Mouse (Mus musculus) stomach, postnatal 0 days (tissue): ENCODE data around the gene Unkl.

Source experiments
- CTCF ChIP-seq: IDR thresholded peaks from 2 replicates; pipeline ENCODE4 v1.5.1; 2016; ENCODE audit warnings: antibody characterized with exemption, low read depth, mild to moderate bottlenecking, moderate library complexity
- EP300 ChIP-seq: optimal IDR thresholded peaks from 2 replicates; pipeline ENCODE3; 2016; ENCODE audit warnings: antibody characterized with exemption

DNA sequence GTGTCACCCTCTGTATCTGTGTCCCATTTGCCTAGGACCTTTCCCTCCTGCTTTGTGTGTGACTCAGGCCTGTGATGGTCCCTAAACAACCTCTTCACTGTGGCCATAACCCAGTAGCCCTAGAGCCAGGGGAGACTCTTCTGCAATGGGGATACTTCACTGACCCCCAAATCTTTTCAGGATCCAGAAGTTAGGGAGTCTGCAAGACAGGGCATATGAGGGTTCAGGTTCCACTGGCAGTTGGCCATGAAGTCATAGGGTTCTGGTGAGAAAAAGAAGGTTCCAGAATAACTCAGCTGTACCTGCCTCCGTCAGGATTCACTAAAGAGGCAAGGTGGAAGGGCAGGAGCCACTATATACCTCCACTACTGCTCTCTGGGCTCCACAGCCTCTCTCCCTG, 26.0 kb upstream of the Unkl start, which contains the start of gene Ccdc154:
- TF ChIP-seq CTCF (no peak), EP300 (no peak)
